Mouse (Mus musculus): ENCODE measurements around the gene Gm30083. TPM values are rescaled to one million over a fixed set of nuclear protein-coding genes. Genes with fewer than 3 reads are reported as not detected.
A peak's percentile ranks its signal among the peaks of the same experiment; 100 is the strongest.

The Gm30083 gene
- polyA plus RNA-seq, 1 experiment from 2014 or later: not detected

- ATAC-seq (ENCODE audit: low FRiP score, low read depth): no peak
- no peaks in the 10 kb centered on the region for H3K9me3 ChIP-seq
- H3K9ac ChIP-seq: no peak overlapping the region
- H3K4me2 ChIP-seq: no peak overlapping the region
- no peaks in the 10 kb centered on the region for H3K36me3 ChIP-seq
- H3K27ac ChIP-seq (replicated peaks): no peak overlapping the region
- no peaks in the 10 kb centered on the region for H3K27me3 ChIP-seq
- no peaks in the 10 kb centered on the region for H3K4me1 ChIP-seq (replicated peaks)
- 74% methylated on average over 6 of the region's 6 CpGs for WGBS
- H3K4me3 ChIP-seq: no peak overlapping the region
These were observed 17.6 kb downstream of the Gm30083 start for GRCm38 (mm10) chr14:33997427-33997826.

- Histone ChIP-seq H3K27me3 (no peaks in the 10 kb centered on the region), H3K4me3 (no peak overlapping the region), H3K9ac (no peak overlapping the region), H3K4me2 (no peak overlapping the region), H3K4me1 (replicated peaks) (no peaks in the 10 kb centered on the region), H3K27ac (replicated peaks) (no peak overlapping the region), H3K9me3 (no peaks in the 10 kb centered on the region), H3K36me3 (no peaks in the 10 kb centered on the region)
- WGBS: 92% methylated on average over 6 of the region's 6 CpGs
- ATAC-seq (ENCODE audit: low FRiP score, low read depth): no peak
These were observed 21.3 kb downstream of the Gm30083 start for GRCm38 (mm10) chr14:33993521-33994289.

- H3K36me3 ChIP-seq: no peaks in the 10 kb centered on the region
- no peak overlapping the region for H3K27ac ChIP-seq (replicated peaks)
- no peaks in the 10 kb centered on the region for H3K4me1 ChIP-seq (replicated peaks)
- no peak overlapping the region for H3K4me2 ChIP-seq
- H3K4me3 ChIP-seq: no peak overlapping the region
- no peaks in the 10 kb centered on the region for H3K27me3 ChIP-seq
- H3K9me3 ChIP-seq: no peaks in the 10 kb centered on the region
- WGBS: 93% methylated on average over 9 of the region's 9 CpGs
- no peak overlapping the region for H3K9ac ChIP-seq
- ATAC-seq (ENCODE audit: low FRiP score, low read depth): no peak
These were observed 21.9 kb downstream of the Gm30083 start for GRCm38 (mm10) chr14:33993051-33993450.

GRCm38 (mm10) chr14:33991971-33992370, 23.0 kb downstream of the Gm30083 start:
- Histone ChIP-seq H3K9ac (no peak overlapping the region), H3K36me3 (no peaks in the 10 kb centered on the region), H3K9me3 (no peaks in the 10 kb centered on the region), H3K4me3 (no peak overlapping the region), H3K27me3 (no peaks in the 10 kb centered on the region), H3K4me2 (no peak overlapping the region), H3K27ac (replicated peaks) (no peak overlapping the region), H3K4me1 (replicated peaks) (no peaks in the 10 kb centered on the region)
- WGBS: 81% methylated on average over 4 of the region's 4 CpGs
- ATAC-seq (ENCODE audit: low FRiP score, low read depth): no peak

DNA sequence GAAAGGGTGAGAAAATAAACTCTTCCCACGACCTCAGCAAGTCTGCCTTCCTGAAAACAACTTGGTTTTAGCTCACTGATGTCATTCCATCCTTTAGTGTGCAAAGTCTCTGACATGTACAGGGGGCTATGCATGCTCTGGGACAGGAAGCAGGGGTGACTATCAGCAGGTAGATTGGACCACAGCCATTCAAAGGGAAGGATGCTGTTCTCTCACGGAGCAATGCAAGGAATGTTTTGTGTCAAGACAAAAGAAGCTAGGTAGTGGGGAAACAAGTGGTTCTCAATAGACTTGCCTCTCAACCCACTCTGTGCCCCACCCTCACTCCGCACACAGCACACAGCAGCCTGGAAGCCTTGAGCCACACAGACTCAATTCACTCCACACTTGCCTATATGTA, 25.8 kb downstream of the Gm30083 start:
- 51% methylated on average over 3 of the region's 3 CpGs for WGBS
- Histone ChIP-seq H3K36me3 (no peaks in the 10 kb centered on the region), H3K4me2 (no peak overlapping the region), H3K27ac (replicated peaks) (no peak overlapping the region), H3K27me3 (no peaks in the 10 kb centered on the region), H3K9me3 (no peaks in the 10 kb centered on the region), H3K4me1 (replicated peaks) (no peaks in the 10 kb centered on the region), H3K9ac (no peak overlapping the region), H3K4me3 (no peak overlapping the region)
- no peak for ATAC-seq (ENCODE audit: low FRiP score, low read depth)

- WGBS: 3% methylated on average over 21 of the region's 25 CpGs
- peak within 1 kb of the TSS; percentile 82 for H3K4me2 ChIP-seq
- peaks cover 8% of the 10 kb centered on the region for H3K4me1 ChIP-seq (replicated peaks)
- ATAC-seq (ENCODE audit: low FRiP score, low read depth): peak; percentile 77
- H3K27ac ChIP-seq (replicated peaks): no peak within 1 kb of the TSS
- H3K36me3 ChIP-seq: no peaks in the 10 kb centered on the region
- H3K4me3 ChIP-seq: peak within 1 kb of the TSS; percentile 45
- H3K9me3 ChIP-seq: no peaks in the 10 kb centered on the region
- 0 out of 2 replicates have a peak, but pooled peaks cover 7% of the 10 kb centered on the region for H3K27me3 ChIP-seq
- peak within 1 kb of the TSS; percentile 40 for H3K9ac ChIP-seq
These were observed 36.4 kb downstream of the Gm30083 start, which contains the start of gene Zfp488 for GRCm38 (mm10) chr14:33978604-33979059. Gene Zfp488 (minus strand): TSS chr14:33978764.

GRCm38 (mm10) chr14:33977748-33978147, 37.2 kb downstream of the Gm30083 start:
- Histone ChIP-seq H3K27me3 (0 out of 2 replicates have a peak, but pooled peaks cover 7% of the 10 kb centered on the region), H3K27ac (replicated peaks) (no peak overlapping the region)
- WGBS: 27% methylated on average over 7 of the region's 7 CpGs

DNA sequence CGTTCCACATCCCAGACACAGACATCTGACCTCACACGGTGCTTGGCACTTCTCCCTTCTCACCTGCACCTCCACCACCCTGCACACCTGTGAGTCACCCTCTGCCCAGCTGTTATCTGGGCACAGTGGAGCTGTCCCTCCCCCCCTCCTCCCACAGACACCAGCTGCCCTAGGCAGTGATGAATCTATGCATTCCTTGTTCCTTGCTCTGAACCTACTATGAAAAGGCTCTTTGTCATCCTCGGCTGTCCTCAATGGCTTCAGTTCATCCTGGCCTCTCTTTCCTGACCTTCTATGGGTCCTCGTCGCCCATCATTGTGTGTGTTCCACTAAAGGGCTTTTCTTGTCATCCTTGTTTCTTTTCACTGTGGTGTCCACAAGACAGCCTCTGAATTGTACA, 40.2 kb downstream of the Gm30083 start:
- Histone ChIP-seq H3K36me3 (no peaks in the 10 kb centered on the region), H3K4me2 (no peak overlapping the region), H3K4me1 (replicated peaks) (peaks cover 8% of the 10 kb centered on the region), H3K4me3 (no peak overlapping the region), H3K27ac (replicated peaks) (no peak overlapping the region), H3K9ac (no peak overlapping the region), H3K9me3 (no peaks in the 10 kb centered on the region), H3K27me3 (0 out of 2 replicates have a peak, but pooled peaks cover 7% of the 10 kb centered on the region)
- 43% methylated on average over 5 of the region's 5 CpGs for WGBS
- ATAC-seq (ENCODE audit: low FRiP score, low read depth): no peak

More at GRCm38 (mm10) chr14:33977748-33978147, 37.2 kb downstream of the Gm30083 start:
- peak overlapping the region; percentile 45; the same call in 1 of the 2 replicates for H3K4me3 ChIP-seq
- H3K4me1 ChIP-seq (replicated peaks): peaks cover 8% of the 10 kb centered on the region
- H3K4me2 ChIP-seq: peak overlapping the region; percentile 82
- H3K9ac ChIP-seq: no peak overlapping the region
- 0 out of 2 replicates have a peak, but pooled peaks have one; percentile 61 for ATAC-seq (ENCODE audit: low FRiP score, low read depth)
- no peaks in the 10 kb centered on the region for H3K36me3 ChIP-seq
- no peaks in the 10 kb centered on the region for H3K9me3 ChIP-seq

GRCm38 (mm10) chr14:33972679-33973078, 42.3 kb downstream of the Gm30083 start:
- no peak overlapping the region for H3K9ac ChIP-seq
- H3K9me3 ChIP-seq: no peaks in the 10 kb centered on the region
- no peaks in the 10 kb centered on the region for H3K27me3 ChIP-seq
- ATAC-seq (ENCODE audit: low FRiP score, low read depth): no peak
- H3K4me2 ChIP-seq: no peak overlapping the region
- no peak overlapping the region for H3K4me3 ChIP-seq
- no peaks in the 10 kb centered on the region for H3K4me1 ChIP-seq (replicated peaks)
- H3K36me3 ChIP-seq: no peaks in the 10 kb centered on the region
- 48% methylated on average over 7 of the region's 7 CpGs for WGBS
- H3K27ac ChIP-seq (replicated peaks): no peak overlapping the region

DNA sequence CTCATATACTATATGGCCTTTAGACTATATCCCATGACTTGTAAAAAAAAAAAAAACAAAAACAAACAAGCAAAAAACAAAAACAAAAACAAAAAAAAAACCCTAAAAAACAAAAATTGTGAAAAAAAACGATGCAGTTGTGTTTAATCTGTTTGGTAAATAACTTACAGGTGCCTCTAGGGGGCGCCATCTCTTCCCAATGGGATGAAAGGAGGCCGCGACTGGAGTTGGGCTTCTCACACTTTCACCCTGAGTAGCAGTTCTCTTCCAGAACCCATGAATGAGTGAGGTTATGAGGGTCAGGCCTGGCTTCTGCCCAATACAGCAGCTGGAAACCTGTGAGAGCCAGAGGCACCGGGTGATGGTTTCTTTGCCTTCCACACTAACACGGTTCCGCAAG, 49.3 kb downstream of the Gm30083 start:
- Histone ChIP-seq H3K9ac (no peak overlapping the region), H3K4me2 (no peak overlapping the region), H3K27ac (replicated peaks) (no peak overlapping the region), H3K27me3 (no peaks in the 10 kb centered on the region), H3K4me3 (no peak overlapping the region), H3K9me3 (no peaks in the 10 kb centered on the region), H3K4me1 (replicated peaks) (no peaks in the 10 kb centered on the region), H3K36me3 (no peaks in the 10 kb centered on the region)
- 68% methylated on average over 7 of the region's 7 CpGs for WGBS
- no peak for ATAC-seq (ENCODE audit: low FRiP score, low read depth)

GRCm38 (mm10) chr14:33959341-33959740, 55.6 kb downstream of the Gm30083 start:
- H3K9me3 ChIP-seq: no peaks in the 10 kb centered on the region
- H3K9ac ChIP-seq: no peak overlapping the region
- ATAC-seq (ENCODE audit: low FRiP score, low read depth): no peak
- no peak overlapping the region for H3K4me3 ChIP-seq
- no peaks in the 10 kb centered on the region for H3K4me1 ChIP-seq (replicated peaks)
- no peak overlapping the region for H3K27ac ChIP-seq (replicated peaks)
- no peaks in the 10 kb centered on the region for H3K36me3 ChIP-seq
- WGBS: 12% methylated on average over 9 of the region's 9 CpGs
- no peak overlapping the region for H3K4me2 ChIP-seq
- H3K27me3 ChIP-seq: no peaks in the 10 kb centered on the region

DNA sequence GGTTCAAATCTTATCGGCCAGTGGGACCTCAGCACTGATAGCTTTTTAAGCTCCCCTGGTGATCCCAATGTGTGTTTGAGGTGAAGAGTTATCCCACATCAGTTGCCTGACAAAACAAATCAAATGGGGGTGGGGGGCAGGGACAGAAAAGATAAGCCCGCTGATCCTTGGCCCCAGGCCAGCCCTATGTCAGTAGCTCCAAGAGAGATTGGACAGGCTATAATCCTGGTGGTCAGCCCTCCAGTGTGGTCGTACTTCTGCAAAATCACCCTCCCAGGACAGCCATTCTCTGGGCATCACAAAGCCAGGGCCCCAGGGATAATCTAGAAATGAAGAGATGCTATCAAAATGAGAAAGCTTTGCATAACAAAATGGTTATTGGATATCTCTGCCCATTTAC, 56.1 kb downstream of the Gm30083 start:
- ATAC-seq (ENCODE audit: low FRiP score, low read depth): no peak
- Histone ChIP-seq H3K4me1 (replicated peaks) (no peaks in the 10 kb centered on the region), H3K36me3 (no peaks in the 10 kb centered on the region), H3K9ac (no peak overlapping the region), H3K27ac (replicated peaks) (no peak overlapping the region), H3K9me3 (no peaks in the 10 kb centered on the region), H3K4me3 (no peak overlapping the region), H3K27me3 (no peaks in the 10 kb centered on the region), H3K4me2 (no peak overlapping the region)
- WGBS: 74% methylated on average over 3 of the region's 3 CpGs

All from hindbrain, embryonic 15.5 days (tissue).